Mouse (Mus musculus): ENCODE measurements around the gene Pdhb.

- TF ChIP-seq MAFK (IDR thresholded peaks at IDR 0.05; ENCODE audit: insufficient read depth, low read depth, low read length) = no peak
- TF ChIP-seq CHD2 (IDR thresholded peaks at IDR 0.05; ENCODE audit: low read depth, low read length) = no peak
These were observed 42.5 kb upstream of the Pdhb start for GRCm38 (mm10) chr14:8215208-8215778.
